Mouse (Mus musculus) lung, postnatal 25 days (tissue): ENCODE measurements around the gene Tmem116.

Experiments
- DNase-seq: peaks from one replicate; pipeline ENCODE4 v3.0.0; 2022; ENCODE audit warnings: low spot score

Tmem116 gene

DNA sequence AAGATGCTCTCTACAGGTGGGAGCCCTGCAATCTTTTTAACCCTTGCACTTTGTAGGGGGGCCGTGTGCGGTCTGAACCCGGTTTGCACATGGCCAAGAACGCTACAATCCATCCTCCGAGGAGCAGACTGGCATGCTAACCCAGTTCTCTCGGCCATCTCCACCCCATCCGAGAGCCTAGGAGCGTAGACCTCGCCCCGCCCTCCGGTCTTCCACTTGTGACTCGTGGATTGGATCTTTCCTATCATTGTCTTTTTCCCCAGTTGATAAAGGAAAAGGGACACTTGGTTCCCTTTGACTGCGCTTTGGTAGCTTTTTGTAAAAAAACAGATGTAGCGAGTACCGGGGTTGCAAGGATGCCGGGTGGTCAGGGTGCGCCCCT is at the start of gene Tmem116:
Gene Tmem116, plus strand, starts transcription at position 250 of the 382 bp plus-strand sequence.
- DNase-seq, result peak; percentile 27

DNA sequence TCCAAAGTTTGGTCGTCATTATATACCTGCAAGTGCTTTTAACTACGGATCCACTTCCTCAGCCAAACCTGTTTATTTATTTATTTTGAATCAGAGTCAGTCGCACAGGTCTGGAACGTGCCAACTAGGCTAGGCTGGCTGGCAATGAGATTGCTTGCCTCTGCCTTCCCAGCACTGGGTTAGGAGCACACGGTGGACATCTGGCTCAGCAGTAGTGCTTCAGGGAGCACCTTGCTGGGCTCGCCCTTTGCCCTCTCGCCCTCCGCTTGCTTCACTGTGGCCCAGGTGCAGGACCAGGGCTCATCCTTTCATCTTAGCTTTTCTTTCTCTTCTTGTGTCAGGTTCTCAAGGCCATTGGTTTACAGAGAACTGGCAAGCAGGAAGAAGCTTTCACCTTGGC is 43.8 kb upstream of the Tmem116 start:
- no peak for DNase-seq

DNA sequence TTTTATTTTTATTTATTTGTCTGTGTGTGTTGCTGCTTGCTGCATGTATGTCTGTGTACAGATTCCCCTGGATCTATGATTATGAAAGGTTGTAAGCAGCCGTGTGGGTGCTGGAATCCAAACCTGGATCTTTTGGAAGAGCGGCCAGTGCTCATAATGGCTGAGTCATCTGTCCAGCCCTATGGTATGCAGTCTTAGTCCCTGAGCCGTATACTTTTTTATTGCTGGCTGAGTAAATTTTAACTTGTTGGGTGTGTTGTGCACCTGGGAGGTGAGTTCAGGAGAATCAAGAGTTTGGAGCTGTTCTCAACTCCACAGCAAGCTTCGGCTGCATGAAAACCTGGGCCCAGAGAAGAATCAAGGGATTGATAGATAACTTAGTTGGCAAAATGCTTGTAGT is 40.7 kb upstream of the Tmem116 start:
- no peak for DNase-seq

DNA sequence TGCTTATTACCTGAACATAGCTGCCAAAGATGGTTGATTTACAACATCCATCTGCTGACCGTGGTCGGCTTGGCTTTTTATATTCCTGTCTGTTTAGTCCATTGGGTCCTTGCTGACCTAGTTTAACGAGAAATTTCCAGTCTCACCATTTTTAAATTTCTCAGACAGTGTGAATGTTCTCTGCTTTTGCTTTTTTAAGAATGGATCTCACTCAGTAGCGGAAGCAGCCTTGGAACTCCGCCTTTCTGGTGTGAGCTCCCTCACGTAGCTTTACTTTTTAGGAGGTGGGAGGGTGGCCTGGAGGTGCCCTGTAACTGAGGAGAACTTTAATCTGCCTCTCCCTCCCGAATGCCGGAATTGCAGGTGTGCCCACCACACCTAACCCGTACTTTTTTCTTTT is 31.0 kb upstream of the Tmem116 start:
- DNase-seq, result no peak

DNA sequence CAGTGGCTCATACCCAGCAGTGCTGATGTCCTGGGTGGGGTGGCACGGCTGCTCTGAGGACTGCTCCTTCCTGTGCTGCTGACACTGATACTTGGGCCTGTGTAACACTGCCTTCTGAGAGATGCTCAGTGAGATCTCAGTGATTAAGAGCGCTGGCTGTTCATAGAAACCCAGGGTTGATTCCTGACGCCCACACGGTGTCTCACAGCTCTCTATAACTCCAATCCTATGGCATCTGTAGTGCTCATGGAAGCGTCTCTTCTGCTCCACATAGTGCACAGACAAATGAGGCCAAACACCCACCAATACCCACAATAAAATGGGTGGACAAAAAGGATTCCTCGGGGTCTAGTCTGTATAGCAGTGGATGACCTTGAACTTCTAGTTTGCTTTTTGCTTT is 28.9 kb upstream of the Tmem116 start:
- DNase-seq, result no peak

DNA sequence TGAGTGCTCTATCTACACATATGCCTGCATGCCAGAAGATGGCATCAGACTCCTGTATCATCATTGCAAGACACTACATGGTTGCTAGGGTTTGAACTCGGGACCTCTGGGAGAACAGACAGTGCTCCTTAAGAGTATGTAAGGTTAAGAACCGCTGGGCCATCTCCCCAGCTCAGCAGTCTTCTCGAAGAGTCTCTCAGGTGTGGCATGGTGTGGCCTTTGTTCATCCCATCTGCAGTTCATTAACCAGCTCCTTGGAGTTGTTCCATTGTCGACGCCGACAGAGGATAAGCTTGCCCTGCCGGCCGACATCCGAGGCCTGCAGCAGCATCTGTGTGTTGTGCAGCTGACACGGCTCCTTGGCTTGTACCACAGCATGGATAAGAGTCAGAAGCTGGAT is 28.4 kb upstream of the Tmem116 start:
- DNase-seq, result no peak

DNA sequence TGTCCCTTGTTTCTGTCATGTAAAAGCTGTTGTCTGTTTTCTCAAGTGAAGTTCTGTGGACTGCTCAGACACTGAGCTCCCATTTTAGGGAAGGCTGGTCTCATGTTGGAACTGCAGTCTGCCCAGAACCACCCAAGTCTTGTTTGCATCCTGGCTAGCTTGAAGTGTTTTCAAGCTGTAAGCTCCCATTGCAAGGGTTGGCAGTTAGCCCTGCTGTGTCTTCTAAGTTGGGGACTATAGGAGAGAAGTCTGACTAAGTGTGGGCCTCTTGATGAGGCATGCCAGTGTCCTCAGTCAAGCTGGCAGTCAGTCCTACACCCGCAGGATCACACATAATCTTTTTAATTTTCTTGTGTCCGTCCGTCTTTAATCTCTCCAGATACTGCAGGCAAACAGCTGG is 22.7 kb upstream of the Tmem116 start:
- no peak for DNase-seq

DNA sequence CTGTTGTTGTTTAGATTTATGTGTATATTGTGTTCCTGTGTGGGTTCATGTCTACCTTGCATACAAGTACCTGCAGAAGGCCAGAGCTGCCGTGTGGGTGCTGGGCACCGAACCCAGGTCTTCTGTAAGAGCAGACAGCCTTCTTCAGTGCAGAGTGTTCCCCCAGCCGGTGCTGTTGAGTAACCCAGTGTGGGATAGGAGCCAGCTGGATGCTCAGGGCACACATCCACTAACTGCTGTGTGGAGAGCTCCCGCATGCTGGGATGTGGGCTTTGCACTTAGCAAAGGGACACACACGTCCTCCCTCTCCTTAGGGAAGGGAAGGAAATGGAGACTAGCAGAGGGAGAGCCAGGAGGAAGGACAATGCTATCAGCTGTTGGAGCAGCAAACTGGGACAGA is 13.6 kb upstream of the Tmem116 start:
- no peak for DNase-seq

DNA sequence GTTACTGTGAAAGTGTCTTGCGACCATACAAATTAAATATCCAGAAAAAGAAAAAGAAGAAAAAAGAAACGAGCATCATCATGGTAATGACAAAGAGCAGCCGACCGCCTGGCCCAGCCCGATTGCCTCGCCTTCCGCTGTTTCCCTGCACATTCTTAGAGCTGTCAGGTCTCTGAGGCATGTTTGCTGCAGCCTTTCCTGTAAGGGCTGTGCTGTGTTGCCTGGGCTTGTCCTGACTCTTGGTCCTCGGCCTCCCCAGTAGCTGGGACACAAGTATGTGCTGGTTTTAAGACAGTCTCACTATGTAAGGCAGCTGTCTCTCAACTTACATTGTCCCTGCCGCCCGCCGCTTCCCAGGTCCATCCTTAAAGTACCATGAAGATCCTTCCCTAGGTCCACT is 12.9 kb upstream of the Tmem116 start:
- DNase-seq, result no peak

DNA sequence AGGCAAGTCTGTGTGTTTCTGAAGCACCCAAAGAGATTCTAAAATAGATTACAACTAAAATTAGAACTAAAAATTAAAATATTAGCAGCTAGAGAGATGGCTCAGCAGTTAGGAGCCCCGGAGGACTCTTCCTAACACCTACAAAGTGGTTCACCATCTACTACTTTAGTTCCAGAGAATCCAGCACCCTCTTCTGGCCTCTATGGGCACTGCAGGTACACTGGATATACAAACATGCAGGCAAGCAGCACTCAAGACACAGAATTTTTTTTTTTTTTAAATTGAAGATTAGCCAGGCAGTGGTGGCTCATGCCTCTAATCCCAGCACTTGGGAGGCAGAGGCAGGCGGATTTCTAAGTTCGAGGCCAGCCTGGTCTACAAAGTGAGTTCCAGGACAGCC is 8.1 kb upstream of the Tmem116 start:
- no peak for DNase-seq

DNA sequence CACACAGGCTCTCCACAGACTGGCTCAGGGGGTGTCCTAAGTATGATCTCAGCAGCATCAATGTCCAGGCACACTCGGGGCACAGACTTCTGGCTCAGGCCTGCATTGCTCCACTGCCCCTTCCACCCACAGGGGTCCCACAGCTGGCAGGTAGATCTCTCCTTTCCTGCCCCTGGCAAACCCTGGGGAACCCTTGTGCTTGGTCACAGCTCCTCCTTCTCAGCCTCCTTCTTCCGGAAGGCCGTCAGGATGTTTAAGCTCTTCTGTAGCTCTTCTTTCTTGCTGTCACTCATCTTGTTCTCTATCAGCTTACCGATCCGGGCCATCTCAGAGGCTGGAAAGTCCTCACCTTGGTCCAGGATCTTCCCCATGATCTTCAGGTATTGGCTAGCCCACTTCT is 6.8 kb upstream of the Tmem116 start:
- DNase-seq, result no peak

DNA sequence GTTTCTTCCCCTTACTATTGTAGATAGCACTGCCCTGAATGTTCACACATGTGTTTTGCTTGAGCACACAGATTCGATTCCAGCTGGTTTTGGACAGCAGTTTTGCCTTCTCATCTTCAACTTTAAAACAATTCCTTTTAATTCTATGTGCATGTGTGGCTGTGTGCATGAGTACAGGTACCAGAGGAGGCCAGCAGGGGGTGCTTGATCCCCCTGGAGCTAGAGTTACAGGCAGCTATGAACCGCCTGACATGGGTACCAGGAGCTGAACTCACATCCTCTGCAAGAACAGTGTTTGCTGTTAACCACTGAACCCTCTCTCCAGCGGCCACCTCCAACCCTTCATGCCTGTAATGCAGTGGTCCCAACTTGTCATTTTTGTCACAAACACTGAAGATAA is 3.2 kb upstream of the Tmem116 start:
- DNase-seq, result no peak

DNA sequence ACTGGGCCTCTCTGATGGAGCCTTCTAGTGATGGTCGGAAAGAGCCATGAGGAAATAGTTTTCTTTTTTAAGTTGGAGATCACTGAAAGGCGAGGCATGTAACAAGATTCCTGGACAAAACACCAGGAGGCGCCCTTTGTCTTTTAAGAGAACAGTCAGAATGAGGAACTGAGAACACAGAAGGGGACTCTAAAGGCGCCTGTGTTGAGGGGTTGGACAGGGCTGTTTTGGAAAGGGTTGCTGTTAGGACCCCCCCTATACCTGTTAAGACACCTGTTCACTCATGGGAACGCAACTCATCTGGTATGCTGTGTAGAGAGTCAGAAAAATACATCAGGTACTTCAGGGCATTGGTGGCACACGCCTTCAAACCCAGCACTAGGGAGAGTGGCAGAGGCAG is 1.7 kb upstream of the Tmem116 start:
- DNase-seq, result peak; percentile 75

DNA sequence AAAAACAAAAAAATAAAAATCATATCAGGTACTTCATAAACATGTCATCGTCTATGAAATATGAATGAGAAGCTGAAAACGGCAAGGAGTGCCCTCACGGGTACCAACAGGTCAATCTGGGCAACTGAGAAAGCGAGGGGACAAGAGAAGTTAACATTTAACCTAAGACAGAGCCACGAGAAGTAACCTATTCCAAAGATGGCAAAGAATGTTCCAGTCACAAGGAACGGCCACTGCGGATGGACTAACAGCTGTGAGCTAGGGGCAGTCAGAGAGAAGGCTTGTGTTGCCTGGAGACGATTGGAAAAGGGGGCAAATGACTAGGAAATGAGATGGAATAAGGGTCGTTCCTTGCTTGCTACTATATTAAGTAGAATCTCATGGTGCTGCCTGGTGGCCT is 1.2 kb upstream of the Tmem116 start:
- DNase-seq, result no peak

DNA sequence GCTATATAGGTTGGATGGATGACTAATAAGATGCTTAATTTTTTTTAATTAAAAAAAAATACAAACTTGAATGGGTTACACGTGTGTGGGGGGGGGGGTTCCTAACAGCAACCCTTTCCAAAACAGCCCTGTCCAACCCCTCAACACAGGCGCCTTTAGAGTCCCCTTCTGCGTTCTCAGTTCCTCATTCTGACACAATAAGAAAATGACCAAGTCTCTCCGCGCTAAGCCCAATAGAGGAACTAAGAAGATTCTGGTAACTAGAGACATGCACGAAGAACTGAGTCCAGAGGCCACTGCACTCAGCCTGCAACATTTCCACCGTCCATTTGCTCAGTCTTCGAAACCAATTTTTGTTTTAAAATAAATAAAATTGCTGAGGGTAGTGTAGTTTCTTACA is 490 bp upstream of the Tmem116 start:
- peak; percentile 55 for DNase-seq

DNA sequence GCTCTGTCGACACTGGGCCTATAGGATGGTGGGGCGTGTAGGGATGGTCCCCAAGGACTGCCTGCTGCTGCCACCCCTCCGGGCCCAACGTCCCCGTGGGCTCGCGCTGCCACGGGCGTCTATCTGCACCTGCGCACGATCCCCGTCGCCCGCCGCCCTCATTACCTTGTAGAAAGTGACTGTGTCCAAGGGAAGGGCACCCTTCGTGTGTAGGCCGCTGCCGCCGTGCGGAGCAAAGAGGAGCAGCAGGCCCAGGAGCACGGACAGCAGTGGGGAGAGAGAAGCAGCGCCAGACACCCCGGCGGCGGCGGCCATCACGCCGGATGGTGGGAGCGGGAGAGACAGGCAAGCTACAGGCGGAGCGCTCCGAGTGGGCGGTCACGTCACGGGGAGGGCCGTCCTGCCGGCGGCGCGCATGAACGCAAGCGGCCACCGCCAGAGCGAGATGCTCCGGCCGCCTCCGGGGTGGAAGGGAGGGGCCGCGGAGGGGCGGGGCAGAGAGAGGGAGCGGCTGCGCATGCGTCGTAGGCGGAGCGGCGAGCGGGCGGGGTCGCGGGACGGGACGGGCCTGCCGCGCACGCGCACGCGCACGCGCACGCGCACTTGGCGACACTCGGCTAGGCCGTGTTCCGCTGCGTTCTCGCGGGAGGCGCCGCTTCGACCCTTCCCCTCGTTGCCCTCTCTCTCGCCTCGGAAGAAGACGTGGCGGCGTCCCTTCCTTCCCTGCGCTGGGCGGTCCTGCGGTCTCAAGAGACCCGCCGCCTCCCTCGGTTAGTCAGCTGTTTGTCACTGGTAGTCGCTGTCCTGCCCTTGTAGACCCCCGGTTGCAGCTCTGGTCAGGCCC is 555 bp downstream of the Tmem116 start, which contains the start of gene Erp29:
Gene Erp29, minus strand, starts transcription at position 481 of the 844 bp plus-strand sequence.
- DNase-seq, result peak; percentile 97

DNA sequence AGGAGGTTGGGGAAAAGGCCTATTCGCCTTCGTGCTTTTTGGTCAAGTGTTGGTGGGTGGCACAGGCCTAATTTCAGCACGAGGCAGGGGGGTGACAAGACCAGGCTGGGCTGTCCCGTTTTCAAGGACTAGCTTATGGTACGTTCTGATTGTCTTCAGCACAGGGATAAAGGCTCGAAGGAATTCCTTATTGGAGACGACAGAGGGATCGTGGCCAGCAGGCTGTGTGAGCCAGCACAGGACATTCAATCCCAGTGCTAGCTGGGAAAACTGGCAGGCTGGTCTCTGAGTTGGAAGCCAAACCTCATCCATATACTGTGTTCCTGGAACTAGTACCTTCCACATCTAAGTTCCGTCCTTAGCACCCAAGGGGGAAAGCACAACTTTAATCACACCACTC is 1.2 kb downstream of the Tmem116 start:
- no peak for DNase-seq

DNA sequence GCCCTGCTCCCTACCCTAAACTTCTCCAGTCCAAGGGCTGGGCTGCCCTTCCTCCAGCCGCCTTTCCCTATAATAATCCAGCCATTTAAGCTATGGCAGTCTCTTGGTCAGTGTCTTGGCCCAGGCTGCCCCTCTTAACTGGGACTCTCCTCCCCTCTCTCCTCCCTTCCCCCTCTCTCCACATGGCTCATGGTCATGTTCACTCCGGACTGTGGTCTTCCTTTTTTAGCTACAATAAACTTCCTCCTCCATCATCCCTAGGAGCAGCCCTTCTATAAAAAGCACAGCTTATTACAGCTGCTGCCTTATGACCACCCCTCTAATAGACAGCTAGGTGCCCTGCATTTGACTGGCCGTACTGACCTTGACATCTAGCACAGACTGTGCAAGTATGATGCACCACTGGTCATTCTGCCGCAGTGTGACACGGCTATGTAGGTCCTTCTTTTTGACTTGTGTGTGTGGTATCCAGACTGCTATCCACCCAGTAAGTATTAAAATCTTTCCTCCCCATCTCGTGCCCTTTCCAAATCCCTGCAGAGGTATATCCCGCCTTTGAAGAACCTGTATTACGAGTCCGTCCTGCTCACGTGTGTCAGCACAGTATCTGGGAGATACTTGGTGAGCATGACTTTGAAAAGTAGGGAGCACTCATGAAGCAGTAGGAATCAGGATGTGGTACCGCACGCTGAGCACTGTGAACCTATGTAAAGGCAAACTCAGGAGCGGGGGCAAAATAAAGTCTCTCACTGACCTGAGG is 2.2 kb downstream of the Tmem116 start:
- peak; percentile 17 for DNase-seq

DNA sequence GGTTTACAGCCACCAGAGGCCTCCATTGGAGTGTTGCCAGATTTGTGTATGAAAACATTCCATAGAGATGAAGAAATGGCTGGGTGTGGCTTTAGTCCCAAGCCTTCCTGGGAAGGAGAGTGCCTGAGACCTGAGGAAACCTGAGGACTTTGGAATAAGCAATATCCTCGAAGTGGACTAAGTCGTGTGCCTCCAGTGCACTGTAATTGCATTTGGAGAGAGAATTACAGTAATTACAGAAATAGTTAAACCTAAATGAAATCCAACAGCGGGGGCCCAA is 2.8 kb downstream of the Tmem116 start:
- peak; percentile 59 for DNase-seq

DNA sequence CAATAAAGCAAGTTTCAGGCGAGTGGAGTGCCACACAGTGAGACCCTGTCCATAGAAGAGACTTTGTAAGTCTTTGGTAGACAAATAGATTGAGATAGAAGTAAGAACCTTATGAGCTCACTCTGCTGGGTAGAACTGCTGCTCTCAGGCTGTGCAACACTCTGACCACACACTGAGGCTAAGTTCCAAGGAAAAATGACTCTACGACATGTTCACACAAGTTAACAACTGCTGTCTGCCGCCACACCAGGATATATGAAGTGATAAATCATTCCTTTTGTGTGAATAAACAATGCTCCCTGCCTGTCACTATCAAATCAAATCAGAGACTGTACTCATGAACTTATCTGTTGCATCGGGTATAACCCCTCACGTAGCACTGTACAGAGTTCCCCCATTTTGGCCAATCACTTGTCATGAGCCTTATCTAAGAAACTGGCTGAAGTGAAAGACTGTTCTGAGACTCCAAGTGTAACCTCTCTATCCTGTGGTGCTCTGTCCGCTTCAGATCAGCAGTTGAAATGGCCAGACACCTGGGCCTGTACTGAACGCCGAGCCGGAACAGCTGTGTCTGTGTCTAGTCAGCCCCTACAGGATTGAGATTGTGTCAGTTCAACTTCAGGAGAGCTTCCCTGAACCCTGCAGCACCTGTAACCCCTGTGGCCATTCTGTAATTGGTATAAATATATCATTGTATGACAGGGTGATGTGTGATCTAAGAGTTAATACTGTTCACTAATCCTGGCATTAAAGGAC is 4.0 kb downstream of the Tmem116 start:
- no peak for DNase-seq

DNA sequence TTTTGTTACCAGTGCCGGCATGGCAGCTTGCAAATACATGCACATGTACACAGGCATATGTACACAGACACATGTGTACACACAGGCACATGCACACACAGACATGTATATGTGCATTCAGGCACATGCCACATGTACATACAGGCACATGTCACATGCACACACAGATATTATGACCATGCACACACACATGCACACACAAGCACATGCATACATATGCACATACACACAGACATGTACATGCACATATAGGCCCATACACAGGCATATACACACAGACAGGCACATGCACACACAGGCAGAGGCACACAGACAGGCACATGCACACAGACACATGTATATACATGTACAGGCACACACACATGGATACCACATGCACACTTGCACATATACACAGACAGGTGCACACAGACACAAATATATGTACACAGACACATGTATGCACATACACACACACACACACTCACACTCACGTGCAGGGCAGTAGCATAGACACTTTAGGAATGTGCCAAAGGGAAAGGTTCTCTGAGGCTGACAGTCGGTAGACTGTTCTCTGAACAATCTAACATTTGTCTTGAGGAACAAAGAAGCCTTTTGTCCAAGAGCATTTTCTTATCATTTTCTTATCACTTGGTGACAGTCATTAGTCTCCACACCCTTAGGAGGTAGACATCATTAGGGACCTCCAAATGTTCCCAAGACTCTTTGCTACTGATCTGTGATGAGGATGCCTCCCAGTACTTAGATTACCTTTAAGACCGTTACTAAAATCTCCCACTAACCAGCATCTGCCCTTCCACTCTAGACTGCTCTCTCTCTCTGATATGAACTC is 9.9 kb downstream of the Tmem116 start:
- DNase-seq, result no peak

DNA sequence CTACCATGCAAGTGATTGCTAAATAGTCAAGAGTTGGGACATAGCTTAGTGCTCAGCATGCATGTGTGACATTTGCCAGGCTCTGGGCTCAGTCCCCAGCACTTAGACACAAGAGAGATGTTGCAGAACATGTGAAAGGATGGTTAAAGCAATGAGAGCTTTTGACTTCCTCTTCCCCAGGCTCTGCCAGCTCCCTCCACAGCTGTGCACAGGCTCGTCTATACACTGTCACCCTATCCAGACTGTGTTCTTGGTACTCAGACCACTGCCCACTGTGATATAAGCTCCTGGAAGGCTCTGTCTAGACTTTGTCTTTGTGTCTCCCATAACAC is 10.4 kb downstream of the Tmem116 start:
- no peak for DNase-seq
